Comparison of ENCODE assay signal across 17 mouse cellular contexts in genomic region chr1:89619963-89620362, GRCm38 (mm10).
DNase-seq lines count a peak whose midpoint lies in the region; ATAC-seq and TF ChIP-seq lines count a peak whose summit lies in the region.
"Had no signal": no experiment of that assay in that cellular context is flagged by ENCODE, and none has a peak within 500 bp of the region (broad histone marks: within the 10 kb centered on the region; RNA-seq: fewer than 3 reads in every experiment).

No protein-coding gene starts in this region.

- H3K27ac ChIP-seq in gastrocnemius, adult 2 months: peak overlapping the region; percentile 84
- H3K27ac ChIP-seq in brown adipose tissue, adult 24 weeks (replicated peaks; ENCODE audit: low read depth, low read length): peak overlapping the region; percentile 40; the same call in 1 of the 2 replicates
- no peak overlapping the region for H3K27ac ChIP-seq in intestine, postnatal 0 days (ENCODE audit: low read depth, low read length)
- H3K27ac ChIP-seq in left cerebral cortex, adult 2 months: no peak overlapping the region
- H3K27ac ChIP-seq: embryonic facial prominence, embryonic 15.5 days; limb, embryonic 12.5 days; lung, embryonic 15.5 days; midbrain, embryonic 13.5 days; neural tube, embryonic 12.5 days had no signal

- H3K9me3 ChIP-seq in intestine, postnatal 0 days (ENCODE audit: control insufficient read depth): no peaks in the 10 kb centered on the region
- H3K9me3 ChIP-seq: embryonic facial prominence, embryonic 15.5 days; limb, embryonic 12.5 days; lung, embryonic 15.5 days; midbrain, embryonic 13.5 days; neural tube, embryonic 12.5 days had no signal

- 0 out of 2 replicates have a peak, but pooled peaks cover 4% of the 10 kb centered on the region for H3K36me3 ChIP-seq in intestine, postnatal 0 days (ENCODE audit: control insufficient read depth, insufficient read depth)
- H3K36me3 ChIP-seq: embryonic facial prominence, embryonic 15.5 days; lung, embryonic 15.5 days had no signal

- H3K4me1 ChIP-seq in brown adipose tissue, adult 24 weeks (ENCODE audit: control insufficient read depth, insufficient read depth, insufficient read length, low read length): peaks cover 32% of the 10 kb centered on the region
- H3K4me1 ChIP-seq in intestine, postnatal 0 days (replicated peaks; ENCODE audit: control insufficient read depth, insufficient read depth, low read length): no peaks in the 10 kb centered on the region

- whole genome bisulfite sequencing in intestine, postnatal 0 days: 59% methylated on average over 2 of the region's 2 CpGs

- no peak for TF ChIP-seq CTCF in gastrocnemius, adult 2 months (IDR thresholded peaks at IDR 0.05)
- no peak for TF ChIP-seq CTCF in intestine, postnatal 0 days (IDR thresholded peaks at IDR 0.05; ENCODE audit: low read depth)
- no peak for TF ChIP-seq CTCF in left cerebral cortex, adult 2 months (IDR thresholded peaks at IDR 0.05)

- H3K4me3 ChIP-seq in gastrocnemius, adult 2 months: no peak overlapping the region
- no peak overlapping the region for H3K4me3 ChIP-seq in brown adipose tissue, adult 24 weeks (ENCODE audit: insufficient read depth, low read depth, low read length)
- H3K4me3 ChIP-seq in intestine, postnatal 0 days (ENCODE audit: low read depth, low read length): no peak overlapping the region
- no peak overlapping the region for H3K4me3 ChIP-seq in left cerebral cortex, adult 2 months
- H3K4me3 ChIP-seq: embryonic facial prominence, embryonic 15.5 days; limb, embryonic 12.5 days; lung, embryonic 15.5 days; midbrain, embryonic 13.5 days; neural tube, embryonic 12.5 days had no signal

- H3K4me2 ChIP-seq in intestine, postnatal 0 days (replicated peaks; ENCODE audit: low read depth): no peak overlapping the region
- H3K4me2 ChIP-seq: embryonic facial prominence, embryonic 15.5 days; limb, embryonic 12.5 days; lung, embryonic 15.5 days; midbrain, embryonic 13.5 days; neural tube, embryonic 12.5 days had no signal

- intact Hi-C loops in gastrocnemius, adult 2 months (cut with DNase I): loop anchor here (5.0 kb wide), 1 partner anchor 83 kb away; no protein-coding TSS in a partner anchor
- intact Hi-C loops in gastrocnemius, postnatal 14 days (cut with DNase I; ENCODE audit: low total_unique reads): no loop called here
- intact Hi-C loops in left cerebral cortex, adult 2 months (cut with DNase I): no loop called here

- DNase-seq in gastrocnemius, adult 2 months: no peak
- DNase-seq in gastrocnemius, postnatal 14 days: no peak
- DNase-seq in lung, postnatal 36 days: peak; percentile 24
- no peak for DNase-seq in lung, postnatal 4 days
- DNase-seq in left cerebral cortex, adult 2 months (ENCODE audit: extremely low spot score in 1 of 2, low spot score in 2 of 2): no peak
- DNase-seq in spleen, adult 12 weeks (ENCODE audit: low spot score): no peak
- DNase-seq: B cell, adult 2 months; kidney, postnatal 25 days; thymus, adult 2 months had no signal

- ATAC-seq in intestine, postnatal 0 days: peak; percentile 67; the same call in 1 of the 2 replicates
- ATAC-seq: forebrain, embryonic 14.5 days; midbrain, embryonic 13.5 days had no signal

- H3K9ac ChIP-seq in intestine, postnatal 0 days (ENCODE audit: low read depth, low read length): no peak overlapping the region
- H3K9ac ChIP-seq: embryonic facial prominence, embryonic 15.5 days; limb, embryonic 12.5 days; lung, embryonic 15.5 days; midbrain, embryonic 13.5 days; neural tube, embryonic 12.5 days had no signal

- H3K27me3 ChIP-seq in intestine, postnatal 0 days (replicated peaks; ENCODE audit: control insufficient read depth, insufficient read depth, low read length): no peaks in the 10 kb centered on the region
- H3K27me3 ChIP-seq: embryonic facial prominence, embryonic 15.5 days; limb, embryonic 12.5 days; lung, embryonic 15.5 days; midbrain, embryonic 13.5 days; neural tube, embryonic 12.5 days had no signal

Comparison
In these comparisons a context has a peak if more than half of its experiments do, and no peak if none do; other contexts are left out.
1. H3K27ac ChIP-seq: peak in gastrocnemius, adult 2 months (single experiment) and brown adipose tissue, adult 24 weeks (single experiment); none in intestine, postnatal 0 days (single experiment) and left cerebral cortex, adult 2 months (single experiment).